Mouse (Mus musculus) lung, embryonic 15.5 days (tissue): Measurements from ENCODE around the gene Cryba4. TPM values are rescaled to one million over a fixed set of nuclear protein-coding genes. Genes with fewer than 3 reads are reported as not detected.

Experiments used
- ATAC-seq: fragments of 200-750 bp; cut with Nextera tagmentation; 2 replicates; pipeline ENCODE4 v1.8.0; 2017; ENCODE audit warnings: moderate number of reproducible peaks, borderline replicate concordance; ENCODE audit not compliant: low FRiP score, low TSS enrichment; ENCODE audit errors: extremely low read depth
- H3K27ac ChIP-seq: fragments of 300-500 bp; sonication (generic); 2 replicates; pipeline ENCODE4 v1.5.1; 2015; ENCODE audit warnings: moderate library complexity, mild to moderate bottlenecking, inconsistent platforms
- H3K27me3 ChIP-seq: fragments of 300-500 bp; sonication (generic); 2 replicates; pipeline ENCODE4 v1.6.1; 2015; ENCODE audit warnings: inconsistent platforms
- H3K36me3 ChIP-seq: fragments of 300-500 bp; sonication (generic); 2 replicates; pipeline ENCODE4 v1.6.1; 2015; ENCODE audit warnings: inconsistent platforms
- H3K4me1 ChIP-seq: fragments of 300-500 bp; sonication (generic); 2 replicates; pipeline ENCODE4 v1.6.1; 2015; ENCODE audit warnings: inconsistent platforms
- H3K4me2 ChIP-seq: fragments of 300-500 bp; sonication (generic); 2 replicates; pipeline ENCODE4 v1.6.1; 2015; ENCODE audit warnings: inconsistent platforms, mild to moderate bottlenecking, moderate library complexity
- H3K4me3 ChIP-seq: fragments of 300-500 bp; sonication (generic); 2 replicates; pipeline ENCODE4 v1.5.1; 2015; ENCODE audit warnings: mild to moderate bottlenecking, inconsistent platforms
- H3K9ac ChIP-seq: fragments of 300-500 bp; sonication (generic); 2 replicates; pipeline ENCODE4 v1.6.1; 2015; ENCODE audit warnings: inconsistent platforms
- H3K9me3 ChIP-seq: fragments of 300-500 bp; sonication (generic); 2 replicates; pipeline ENCODE4 v1.6.1; 2016; ENCODE audit warnings: inconsistent platforms
- WGBS: fragments of 180-500 bp; shearing (Covaris S2); methylation state at CpG from one replicate; pipeline ENCODE4 v1.1.7; 2015; 5-methylcytosine and 5-hydroxymethylcytosine counted together
- polyA plus RNA-seq: library from polyadenylated mRNA; unstranded; fragments of >200 nt; fragmentation: Nextera tagmentation; extraction: Ambion mirVana; gene quantifications from 2 replicates; pipeline ENCODE4 v1.2.1, GENCODE M21; 2015

Gene Cryba4
- polyA plus RNA-seq, 1 experiment from 2014 or later = 1.6 TPM

GRCm38 (mm10) chr5:112219398-112219797 lies 32.9 kb downstream of the Cryba4 start:
- WGBS = 0% methylated on average over 1 of the region's 1 CpGs
- ATAC-seq = no peak
- no peaks in the 10 kb centered on the region for H3K36me3 ChIP-seq
- H3K9me3 ChIP-seq = no peaks in the 10 kb centered on the region
- H3K27me3 ChIP-seq = no peaks in the 10 kb centered on the region
- no peak overlapping the region for H3K4me2 ChIP-seq
- H3K9ac ChIP-seq = no peak overlapping the region
- peaks cover 18% of the 10 kb centered on the region for H3K4me1 ChIP-seq
- peak overlapping the region; percentile 39; the same call in 1 of the 2 replicates for H3K27ac ChIP-seq
- no peak overlapping the region for H3K4me3 ChIP-seq

- Histone ChIP-seq H3K27ac (no peak overlapping the region), H3K36me3 (no peaks in the 10 kb centered on the region), H3K9ac (no peak overlapping the region), H3K27me3 (no peaks in the 10 kb centered on the region), H3K4me3 (no peak overlapping the region), H3K9me3 (no peaks in the 10 kb centered on the region), H3K4me1 (peaks cover 18% of the 10 kb centered on the region), H3K4me2 (no peak overlapping the region)
- ATAC-seq = no peak
- WGBS = 54% methylated on average over 4 of the region's 4 CpGs
These were observed 33.6 kb downstream of the Cryba4 start for GRCm38 (mm10) chr5:112218679-112219078.

GRCm38 (mm10) chr5:112217031-112217430 lies 35.3 kb downstream of the Cryba4 start:
- no peak for ATAC-seq
- Histone ChIP-seq H3K4me1 (peaks cover 18% of the 10 kb centered on the region), H3K9me3 (no peaks in the 10 kb centered on the region), H3K36me3 (no peaks in the 10 kb centered on the region), H3K9ac (no peak overlapping the region), H3K27ac (no peak overlapping the region), H3K4me3 (no peak overlapping the region), H3K27me3 (no peaks in the 10 kb centered on the region), H3K4me2 (no peak overlapping the region)
- whole genome bisulfite sequencing = 60% methylated on average over 22 of the region's 22 CpGs

- ATAC-seq = no peak
- Histone ChIP-seq H3K36me3 (no peaks in the 10 kb centered on the region), H3K27me3 (no peaks in the 10 kb centered on the region), H3K4me3 (no peak overlapping the region), H3K9ac (no peak overlapping the region), H3K4me2 (no peak overlapping the region), H3K9me3 (no peaks in the 10 kb centered on the region), H3K27ac (no peak overlapping the region), H3K4me1 (peaks cover 18% of the 10 kb centered on the region)
- 72% methylated on average over 7 of the region's 7 CpGs for WGBS
These were observed 36.0 kb downstream of the Cryba4 start for GRCm38 (mm10) chr5:112216335-112216734.

GRCm38 (mm10) chr5:112215801-112216251 lies 36.5 kb downstream of the Cryba4 start:
- ATAC-seq = no peak
- no peaks in the 10 kb centered on the region for H3K9me3 ChIP-seq
- no peak overlapping the region for H3K4me3 ChIP-seq
- H3K4me1 ChIP-seq = peaks cover 18% of the 10 kb centered on the region
- WGBS = 37% methylated on average over 9 of the region's 9 CpGs
- no peaks in the 10 kb centered on the region for H3K27me3 ChIP-seq
- no peak overlapping the region for H3K9ac ChIP-seq
- H3K27ac ChIP-seq = peak overlapping the region; percentile 60
- H3K36me3 ChIP-seq = no peaks in the 10 kb centered on the region
- peak overlapping the region; percentile 38 for H3K4me2 ChIP-seq

GRCm38 (mm10) chr5:112215291-112215751 lies 37.0 kb downstream of the Cryba4 start:
- Histone ChIP-seq H3K9me3 (no peaks in the 10 kb centered on the region), H3K36me3 (no peaks in the 10 kb centered on the region), H3K4me2 (peak overlapping the region; percentile 38), H3K27me3 (no peaks in the 10 kb centered on the region), H3K9ac (no peak overlapping the region), H3K27ac (peak overlapping the region; percentile 60), H3K4me3 (no peak overlapping the region), H3K4me1 (peaks cover 18% of the 10 kb centered on the region)
- WGBS = 21% methylated on average over 12 of the region's 12 CpGs
- no peak for ATAC-seq

GRCm38 (mm10) chr5:112214419-112214818 lies 37.9 kb downstream of the Cryba4 start:
- WGBS = 8% methylated on average over 10 of the region's 10 CpGs
- Histone ChIP-seq H3K4me1 (peaks cover 18% of the 10 kb centered on the region), H3K36me3 (no peaks in the 10 kb centered on the region), H3K27ac (no peak overlapping the region), H3K9ac (no peak overlapping the region), H3K4me2 (no peak overlapping the region), H3K4me3 (no peak overlapping the region), H3K9me3 (no peaks in the 10 kb centered on the region), H3K27me3 (no peaks in the 10 kb centered on the region)
- no peak for ATAC-seq

- H3K4me1 ChIP-seq = peaks cover 15% of the 10 kb centered on the region
- no peak overlapping the region for H3K9ac ChIP-seq
- H3K27me3 ChIP-seq = no peaks in the 10 kb centered on the region
- no peaks in the 10 kb centered on the region for H3K36me3 ChIP-seq
- ATAC-seq = no peak
- no peaks in the 10 kb centered on the region for H3K9me3 ChIP-seq
- H3K27ac ChIP-seq = no peak overlapping the region
- H3K4me3 ChIP-seq = no peak overlapping the region
- 42% methylated on average over 19 of the region's 19 CpGs for WGBS
- H3K4me2 ChIP-seq = no peak overlapping the region
These were observed 38.7 kb downstream of the Cryba4 start for GRCm38 (mm10) chr5:112213331-112214240.

- Histone ChIP-seq H3K36me3 (no peaks in the 10 kb centered on the region), H3K4me1 (peaks cover 15% of the 10 kb centered on the region), H3K9ac (no peak overlapping the region), H3K27me3 (no peaks in the 10 kb centered on the region), H3K9me3 (no peaks in the 10 kb centered on the region), H3K4me2 (no peak overlapping the region), H3K27ac (no peak overlapping the region), H3K4me3 (no peak overlapping the region)
- 75% methylated on average over 6 of the region's 6 CpGs for WGBS
- no peak for ATAC-seq
These were observed 39.5 kb downstream of the Cryba4 start for GRCm38 (mm10) chr5:112212711-112213264.

GRCm38 (mm10) chr5:112211911-112212310 lies 40.4 kb downstream of the Cryba4 start:
- 85% methylated on average over 7 of the region's 7 CpGs for WGBS
- H3K36me3 ChIP-seq = no peaks in the 10 kb centered on the region
- ATAC-seq = no peak

GRCm38 (mm10) chr5:112210104-112210503 lies 42.2 kb downstream of the Cryba4 start:
- Histone ChIP-seq H3K4me2 (no peak overlapping the region), H3K36me3 (no peaks in the 10 kb centered on the region), H3K9me3 (no peaks in the 10 kb centered on the region), H3K27ac (no peak overlapping the region), H3K4me3 (no peak overlapping the region), H3K9ac (no peak overlapping the region), H3K27me3 (no peaks in the 10 kb centered on the region), H3K4me1 (peaks cover 5% of the 10 kb centered on the region; the same call in 1 of the 2 replicates)
- no peak for ATAC-seq
- WGBS = 27% methylated on average over 8 of the region's 8 CpGs

More at GRCm38 (mm10) chr5:112211911-112212310, 40.4 kb downstream of the Cryba4 start:
- no peak overlapping the region for H3K4me3 ChIP-seq
- no peaks in the 10 kb centered on the region for H3K27me3 ChIP-seq
- H3K4me1 ChIP-seq = peaks cover 15% of the 10 kb centered on the region
- no peak overlapping the region for H3K4me2 ChIP-seq
- H3K27ac ChIP-seq = no peak overlapping the region
- H3K9me3 ChIP-seq = no peaks in the 10 kb centered on the region
- H3K9ac ChIP-seq = no peak overlapping the region

- Histone ChIP-seq H3K27ac (no peak overlapping the region), H3K9ac (no peak overlapping the region), H3K4me1 (no peaks in the 10 kb centered on the region), H3K27me3 (no peaks in the 10 kb centered on the region), H3K36me3 (no peaks in the 10 kb centered on the region), H3K4me3 (no peak overlapping the region), H3K9me3 (no peaks in the 10 kb centered on the region), H3K4me2 (no peak overlapping the region)
- no peak for ATAC-seq
- 24% methylated on average over 4 of the region's 4 CpGs for WGBS
These were observed 44.0 kb downstream of the Cryba4 start for GRCm38 (mm10) chr5:112208321-112208720.
